Mouse (Mus musculus): ENCODE data around the gene Psmb7. TPM values are rescaled to one million over a fixed set of nuclear protein-coding genes. Genes with fewer than 3 reads are reported as not detected.
A peak's percentile ranks its signal among the peaks of the same experiment; 100 is the strongest.

Psmb7 gene
- polyA plus RNA-seq, 1 experiment from 2014 or later, result 310 TPM

- Histone ChIP-seq H3K9ac (replicated peaks) (no peak overlapping the region), H3K4me1 (replicated peaks) (peaks cover 50% of the 10 kb centered on the region), H3K27me3 (no peaks in the 10 kb centered on the region), H3K4me2 (replicated peaks) (no peak overlapping the region), H3K4me3 (replicated peaks) (no peak overlapping the region), H3K9me3 (no peaks in the 10 kb centered on the region), H3K36me3 (no peaks in the 10 kb centered on the region), H3K27ac (no peak overlapping the region)
- WGBS, result 77% methylated on average over 6 of the region's 6 CpGs
- no peak for ATAC-seq
These were observed 103.2 kb downstream of the Psmb7 start for GRCm38 (mm10) chr2:38540666-38541065.

GRCm38 (mm10) chr2:38539677-38540076 is 104.2 kb downstream of the Psmb7 start:
- peak; percentile 57 for ATAC-seq
- Histone ChIP-seq H3K36me3 (no peaks in the 10 kb centered on the region), H3K4me1 (replicated peaks) (peaks cover 60% of the 10 kb centered on the region), H3K9ac (replicated peaks) (no peak overlapping the region), H3K27ac (no peak overlapping the region), H3K9me3 (no peaks in the 10 kb centered on the region), H3K4me2 (replicated peaks) (no peak overlapping the region), H3K27me3 (no peaks in the 10 kb centered on the region), H3K4me3 (replicated peaks) (no peak overlapping the region)
- WGBS, result 76% methylated on average over 9 of the region's 9 CpGs

Small RNA genes lying within 50 kb of the gene (microRNA-seq; reads per million reads assigned to microRNA genes)
- not detected for gene Gm27634

Other genes starting within 250 kb of the Psmb7 start
- gene Nek6, start 132.4 kb downstream of the Psmb7 start, polyA plus RNA-seq (2015; fragmentation: Nextera tagmentation; extraction: Ambion mirVana), result 63.2 and 72.9 TPM in 2 replicates
- gene Nr5a1, start 70.5 kb upstream of the Psmb7 start, polyA plus RNA-seq (2015; fragmentation: Nextera tagmentation; extraction: Ambion mirVana), result 0.77 and 1.3 TPM in 2 replicates